Mouse (Mus musculus) adrenal gland, postnatal 25 days (tissue): Measurements from ENCODE around the gene Wdr4. TPM values are rescaled to one million over a fixed set of nuclear protein-coding genes. Genes with fewer than 3 reads are reported as not detected.
"Not testable (repeated sequence)": the region's sequence is repeated elsewhere in the genome, so short reads cannot be mapped to it uniquely, and the experiment has no call there.

Experiments
- DNase-seq: peaks from one replicate; pipeline ENCODE4 v3.0.0; 2021; ENCODE audit warnings: mixed read lengths
- long read RNA-seq: library from polyadenylated mRNA; stranded (forward); transcript quantifications from one replicate; pipeline ENCODE4 v2.0.0, GENCODE M21; 2021
- total RNA-seq: library from RNA; stranded (reverse); gene quantifications from 2 replicates; pipeline ENCODE4 v1.2.3, GENCODE M21; 2021

The Wdr4 gene
- 16.1 and 27.8 TPM in 2 replicates for total RNA-seq
- long read RNA-seq, full-length matches to known transcripts: 37 of 55 reads
- long read RNA-seq, partial matches to known transcripts: 3 of 55 reads
- long read RNA-seq, other reads (novel, unspliced or antisense): 15 of 55 reads

DNA sequence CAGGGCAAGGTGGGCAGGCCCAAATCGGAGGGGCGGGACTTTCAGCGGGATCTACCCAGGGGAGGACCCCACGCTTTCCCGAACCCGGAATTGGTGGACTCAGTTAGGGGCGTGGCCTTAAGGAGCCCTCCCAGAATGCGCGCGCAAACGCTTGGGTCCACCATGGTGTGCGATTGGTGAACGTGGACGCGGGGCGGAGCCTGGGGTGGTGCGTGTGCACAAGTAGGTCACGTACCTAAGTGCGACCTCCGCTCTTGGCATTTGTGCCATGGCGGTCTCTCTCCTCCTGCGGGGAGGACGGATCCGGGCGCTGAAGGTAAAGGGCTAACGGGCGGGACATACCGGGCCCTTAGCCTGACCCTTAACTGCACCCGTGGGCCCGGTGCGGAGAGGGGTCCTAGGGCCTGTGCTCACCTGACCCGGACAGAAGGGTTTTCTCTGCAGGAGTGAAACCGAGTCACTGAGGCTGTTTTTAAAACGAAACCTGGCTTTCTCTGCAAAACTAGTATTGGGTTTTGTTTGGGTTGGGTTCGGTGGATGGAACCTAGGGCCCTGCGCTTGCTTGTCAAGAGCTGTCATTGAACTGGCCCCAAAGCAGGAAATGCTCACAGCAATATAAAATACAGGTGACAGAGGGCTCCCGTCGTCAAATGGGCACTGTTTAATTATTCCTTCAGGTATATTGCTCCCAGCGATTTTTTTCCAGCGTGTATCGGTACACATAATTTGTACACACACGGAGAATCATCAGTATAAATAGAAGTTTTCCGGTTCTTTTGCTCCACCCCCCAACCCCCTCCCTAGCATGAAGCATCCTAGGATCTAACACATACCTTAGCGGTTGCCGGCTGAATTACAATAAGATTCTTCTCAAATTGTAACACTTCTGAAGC lies at the start of gene Wdr4, which contains the start of gene Ndufv3:
Gene Wdr4 (minus strand): TSS at position 35 of the 893 bp plus-strand sequence.
Gene Ndufv3 (plus strand): TSS at position 170 of the 893 bp plus-strand sequence.
- peak; percentile 99 for DNase-seq

GRCm38 (mm10) chr17:31566276-31566675 lies 46.5 kb upstream of the Wdr4 start:
- no peak for DNase-seq

DNA sequence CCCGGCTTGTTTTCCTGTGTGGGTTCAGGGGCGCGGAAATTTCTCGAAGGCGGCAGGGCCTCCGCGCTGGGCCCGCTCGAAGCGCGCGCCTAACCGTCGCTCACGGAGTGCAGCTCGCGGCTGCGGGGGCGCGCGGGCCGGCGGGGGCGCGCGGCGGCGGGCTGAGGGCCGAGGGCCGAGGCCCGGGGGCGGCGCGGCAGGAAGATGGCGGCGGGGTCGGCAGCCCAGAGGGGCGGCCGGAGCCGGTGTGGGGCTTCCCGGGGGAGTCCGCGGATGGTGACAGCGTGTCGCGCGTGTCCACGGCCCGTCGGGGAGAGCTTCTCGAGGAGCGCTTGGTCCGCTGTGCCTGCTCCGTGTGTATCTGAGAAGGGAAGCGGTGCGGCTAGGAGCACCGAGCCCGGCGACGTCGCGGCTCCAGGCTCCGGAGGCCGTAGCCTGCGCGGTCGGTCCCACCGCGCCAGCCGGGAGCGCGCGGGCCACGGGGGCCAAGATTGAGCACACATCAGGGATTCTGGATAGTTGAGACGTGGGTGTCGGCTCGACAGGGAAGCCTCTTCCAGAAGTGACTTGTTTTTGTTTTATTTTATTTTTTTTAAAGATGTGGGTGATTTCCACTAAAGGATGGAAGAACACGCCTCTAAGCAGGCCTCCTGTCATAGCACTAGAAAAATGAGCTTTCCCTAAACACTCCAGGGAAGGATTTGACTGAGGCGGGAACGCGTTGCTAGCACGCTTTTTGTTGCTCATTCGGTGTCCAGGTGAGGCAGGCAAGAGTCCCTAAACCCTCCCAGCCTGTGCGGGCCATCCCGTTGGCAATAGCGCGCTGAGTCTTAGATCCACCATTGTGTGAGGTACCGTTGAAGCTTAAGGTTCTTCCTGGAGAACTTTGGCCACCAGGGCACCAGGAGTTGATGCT lies 45.6 kb upstream of the Wdr4 start:
- peak; percentile 65 for DNase-seq

- DNase-seq: no peak
Measured at GRCm38 (mm10) chr17:31564858-31565140, 45.0 kb upstream of the Wdr4 start.

- DNase-seq: peak; percentile 97
Measured at GRCm38 (mm10) chr17:31564015-31564857, 44.5 kb upstream of the Wdr4 start, which contains the start of gene Pknox1. Gene Pknox1, plus strand, starts transcription at chr17:31564734.

DNA sequence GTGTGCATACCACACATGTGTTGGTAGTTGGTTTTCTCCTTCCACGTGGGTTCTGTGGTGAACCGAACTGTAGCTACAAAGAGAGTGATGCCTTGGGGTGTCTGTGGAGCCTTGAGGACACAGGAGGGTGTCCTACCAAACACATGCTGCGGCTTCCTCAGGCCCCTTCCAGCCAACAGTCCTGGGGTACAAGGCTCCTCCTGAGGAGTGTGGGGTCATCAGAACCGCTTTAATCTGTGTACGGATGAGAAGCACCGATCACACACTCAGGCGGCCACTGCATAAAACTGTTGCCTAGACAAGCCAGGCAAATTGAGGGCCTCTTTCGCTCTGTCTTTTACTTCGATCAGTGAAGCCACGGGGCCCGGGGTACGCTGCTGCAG lies 43.8 kb upstream of the Wdr4 start:
- peak; percentile 33 for DNase-seq

DNA sequence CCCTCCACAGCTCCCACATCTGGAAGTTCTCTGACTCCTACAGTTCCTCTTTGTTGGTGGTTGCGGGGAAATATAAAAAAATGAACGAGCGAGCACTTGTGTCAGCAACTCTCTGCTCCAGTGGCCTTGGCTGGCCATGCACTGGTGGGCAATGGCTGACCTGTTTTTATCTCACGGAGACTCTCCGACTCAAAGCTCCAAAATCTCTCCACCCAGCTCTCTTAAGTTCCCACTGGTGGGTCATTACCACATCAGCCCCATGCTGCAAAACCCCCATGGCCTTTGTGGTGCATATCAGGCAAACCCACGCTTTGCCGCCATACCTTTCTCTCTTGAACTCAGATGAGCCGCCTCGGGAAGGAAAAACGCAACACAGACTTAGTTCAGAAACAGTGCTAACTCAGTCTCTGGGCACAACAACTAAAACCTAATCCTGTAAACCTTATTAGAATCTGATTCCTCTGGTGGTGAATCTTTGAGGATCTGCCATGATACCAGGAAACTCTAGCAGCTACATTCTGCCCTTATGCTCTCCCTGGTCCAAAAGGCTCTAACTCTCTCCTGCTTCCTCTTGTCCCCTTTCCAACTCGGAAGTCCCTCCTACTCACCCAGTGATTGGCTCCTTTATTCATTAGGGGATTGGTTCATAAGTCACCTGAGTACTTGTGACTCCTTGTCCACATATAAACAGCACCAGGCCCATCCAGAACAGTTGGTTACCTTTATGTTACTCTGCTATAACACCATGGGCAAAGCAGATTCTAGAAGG lies 39.4 kb upstream of the Wdr4 start:
- no peak for DNase-seq

GRCm38 (mm10) chr17:31557947-31558542 lies 38.3 kb upstream of the Wdr4 start:
- no peak for DNase-seq

DNA sequence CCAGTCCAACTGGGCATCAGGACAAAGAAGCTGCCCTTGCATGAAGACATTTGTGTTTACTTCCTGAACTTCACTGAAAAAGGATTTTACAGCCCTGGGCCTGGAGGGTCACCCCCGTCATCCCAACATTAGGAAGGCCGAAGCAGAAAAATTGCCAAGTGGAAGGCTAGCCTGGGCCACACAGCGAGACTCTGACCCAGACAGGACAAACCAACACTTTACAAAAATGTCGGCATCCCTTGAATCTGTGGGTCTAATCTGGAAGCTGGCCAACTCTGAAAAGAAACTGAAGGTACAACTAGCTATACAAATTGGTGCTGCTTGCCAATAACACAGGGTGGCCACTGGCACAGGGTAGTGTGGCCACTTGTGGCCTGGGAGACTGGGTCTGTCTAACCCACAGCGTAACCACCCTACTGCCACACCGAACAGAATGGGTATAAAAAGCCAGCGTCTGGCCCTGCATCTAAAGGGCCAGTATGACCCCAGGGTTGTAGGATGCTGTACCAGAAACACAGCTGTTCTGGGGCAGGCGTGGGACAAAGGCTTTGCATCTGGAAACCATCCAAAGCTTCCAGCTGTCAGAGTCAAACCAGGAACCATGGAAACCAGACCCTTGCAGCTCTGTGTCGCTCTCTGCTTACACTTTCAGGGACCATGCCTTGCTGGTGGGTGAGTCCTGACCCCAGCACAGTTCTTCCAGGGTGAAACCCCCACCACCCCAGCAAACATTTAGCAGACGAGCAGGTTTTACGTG lies 37.5 kb upstream of the Wdr4 start:
- no peak for DNase-seq

- no peak for DNase-seq
Measured at GRCm38 (mm10) chr17:31556253-31556652, 36.5 kb upstream of the Wdr4 start.

DNA sequence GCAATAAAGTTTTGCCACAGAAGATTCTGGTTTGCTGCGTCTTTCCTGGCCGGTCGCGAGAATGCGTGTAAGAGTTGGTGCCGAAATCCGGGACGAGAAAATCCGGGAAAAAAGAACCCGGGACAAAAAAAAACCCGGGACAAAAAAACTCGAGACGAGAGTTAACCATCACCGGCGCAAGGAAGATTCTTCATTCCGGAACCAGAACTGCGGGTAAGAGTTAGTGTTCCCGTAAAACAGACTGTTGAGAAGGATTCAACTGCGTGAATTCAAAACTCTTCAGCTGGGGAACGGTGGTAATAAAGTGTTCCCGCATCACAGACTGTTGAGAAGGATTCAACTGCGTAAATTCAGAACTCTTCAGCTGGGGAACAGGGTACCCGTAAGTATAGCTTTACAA lies 32.8 kb upstream of the Wdr4 start:
- not testable (repeated sequence) for DNase-seq

DNA sequence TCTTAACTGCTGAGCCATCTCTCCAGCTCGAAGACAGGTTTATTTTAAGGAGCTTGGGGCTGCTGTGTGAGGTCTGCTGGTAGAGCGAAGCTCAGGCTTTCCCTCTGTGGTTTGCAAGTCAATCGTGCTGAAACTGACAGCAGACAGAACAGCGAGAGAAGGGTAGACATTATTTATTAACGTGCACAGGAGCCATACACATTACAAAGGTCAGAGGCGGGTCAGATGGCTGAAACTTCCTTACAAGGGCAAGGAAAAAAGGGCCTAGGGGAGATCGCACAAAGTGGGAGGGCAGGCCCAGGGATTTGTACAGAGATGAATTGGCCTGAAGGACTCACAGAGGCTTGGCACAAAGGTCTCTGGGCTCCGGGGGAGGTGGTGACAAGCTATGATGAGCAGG lies 29.6 kb upstream of the Wdr4 start:
- DNase-seq: no peak

GRCm38 (mm10) chr17:31547974-31548373 lies 28.2 kb upstream of the Wdr4 start:
- DNase-seq: no peak

DNA sequence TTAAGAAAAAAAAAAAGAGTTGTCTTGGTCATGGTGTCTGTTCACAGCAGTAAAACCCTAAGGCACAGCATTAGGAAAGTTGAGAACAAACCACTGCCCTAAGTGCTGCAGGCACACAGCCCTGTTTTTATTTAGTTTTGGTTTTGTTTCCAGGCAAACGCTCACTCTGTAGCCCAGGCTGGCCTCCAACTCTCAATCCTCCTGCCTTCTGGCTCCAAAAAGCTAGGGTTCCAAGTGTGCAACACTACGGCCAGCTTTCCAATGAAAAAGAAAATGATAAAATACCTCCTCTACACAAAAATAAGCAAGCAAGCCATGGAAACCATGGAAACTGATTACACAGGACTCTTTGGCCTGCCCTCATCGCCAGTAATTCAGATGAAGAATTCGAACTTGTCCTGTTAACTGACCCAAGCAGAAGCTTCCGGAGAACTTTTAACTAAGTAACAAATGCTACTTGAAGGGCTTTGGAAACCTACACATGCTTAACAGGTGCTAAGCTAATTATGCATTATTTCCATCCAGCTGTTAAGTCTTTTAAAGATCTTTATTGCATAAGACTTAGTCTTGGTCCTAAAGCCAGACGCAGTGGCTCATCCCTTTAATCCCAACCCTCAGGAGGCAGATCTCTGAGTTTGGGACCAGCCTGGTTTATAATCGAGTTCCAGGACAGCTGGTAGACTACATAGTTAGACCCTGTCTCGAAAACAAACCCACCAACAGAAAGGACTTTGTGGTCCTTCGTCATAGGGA lies 26.8 kb upstream of the Wdr4 start:
- no peak for DNase-seq

- no peak for DNase-seq
Measured at GRCm38 (mm10) chr17:31543574-31543973, 23.8 kb upstream of the Wdr4 start.

GRCm38 (mm10) chr17:31541460-31541831 lies 21.7 kb upstream of the Wdr4 start:
- peak; percentile 30 for DNase-seq

DNA sequence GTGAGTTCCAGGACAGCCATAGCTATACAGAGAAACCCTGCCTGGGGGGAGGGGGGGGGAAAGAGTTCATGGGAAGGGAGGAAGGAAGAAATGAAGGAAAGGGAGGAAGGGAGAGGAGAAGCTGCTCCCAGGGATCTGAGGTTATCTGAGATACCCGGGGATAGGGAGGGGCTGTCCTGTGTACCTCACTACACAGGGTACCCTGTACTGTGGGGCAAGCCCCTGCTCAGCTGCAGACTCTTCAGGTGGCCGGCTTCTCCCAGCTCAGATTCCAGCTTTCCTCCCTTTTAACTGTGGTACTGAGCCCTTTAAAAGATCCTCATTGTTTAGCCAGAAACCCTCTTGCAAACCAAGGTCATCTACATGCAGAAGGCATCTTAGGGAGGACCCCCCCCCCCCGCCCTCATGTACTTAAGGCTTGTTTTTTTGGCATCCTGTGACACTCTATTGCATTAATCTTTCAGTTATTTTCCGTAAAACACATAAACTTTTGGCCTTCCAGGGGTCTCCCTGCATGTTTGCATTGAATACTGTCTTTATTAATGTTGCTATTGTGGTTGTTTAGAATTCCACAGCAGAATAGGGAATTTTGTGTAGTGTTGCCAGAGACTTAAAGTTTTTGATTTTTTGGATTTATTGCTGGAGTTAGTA lies 21.2 kb upstream of the Wdr4 start:
- DNase-seq: no peak

DNA sequence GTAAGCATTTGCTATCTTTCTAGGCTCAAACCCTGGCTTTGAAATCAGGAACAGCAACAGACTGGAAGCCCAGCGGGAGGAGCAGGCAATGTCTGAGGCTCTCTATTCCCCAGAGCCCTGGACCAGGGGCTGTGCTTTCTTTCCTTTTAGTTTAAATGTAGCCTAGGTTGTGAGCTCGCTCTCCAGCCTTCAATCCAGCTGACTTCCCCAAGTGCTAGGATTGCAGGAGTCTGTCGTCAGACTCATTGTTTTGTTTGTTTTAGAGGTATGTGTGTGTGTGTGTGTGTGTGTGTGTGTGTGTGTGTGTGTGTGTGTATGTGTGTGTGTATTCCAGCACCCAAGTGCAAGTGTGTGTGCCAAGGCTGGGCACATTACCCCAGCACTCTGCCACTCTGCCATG lies 20.3 kb upstream of the Wdr4 start:
- DNase-seq: no peak
